Mouse (Mus musculus): ENCODE results near the gene Tbc1d19. TPM values are rescaled to one million over a fixed set of nuclear protein-coding genes. Genes with fewer than 3 reads are reported as not detected.

Gene Tbc1d19
- polyA plus RNA-seq, 1 experiment from 2014 or later, result 32.2 TPM

GRCm38 (mm10) chr5:53947549-53948183 lies 138.3 kb downstream of the Tbc1d19 start:
- Histone ChIP-seq H3K27me3 (replicated peaks; ENCODE audit: control insufficient read depth, insufficient read depth, low read length) (no peaks in the 10 kb centered on the region), H3K9me3 (ENCODE audit: control insufficient read depth, low read length) (no peaks in the 10 kb centered on the region), H3K4me1 (replicated peaks; ENCODE audit: control insufficient read depth, insufficient read depth, low read length) (peaks cover 20% of the 10 kb centered on the region), H3K4me3 (ENCODE audit: low read depth, low read length) (no peak overlapping the region), H3K27ac (ENCODE audit: low read depth) (no peak overlapping the region), H3K36me3 (ENCODE audit: control insufficient read depth, insufficient read depth, low read length) (no peaks in the 10 kb centered on the region), H3K4me2 (ENCODE audit: low read length) (no peak overlapping the region), H3K9ac (ENCODE audit: low read length) (no peak overlapping the region)
- WGBS, result 43% methylated on average over 9 of the region's 9 CpGs
- ATAC-seq (replicated peaks; ENCODE audit: low FRiP score, low TSS enrichment, low read depth), result 0 out of 2 replicates have a peak, but pooled peaks have one; percentile 32
- no peak for DNase-seq (ENCODE audit: low spot score)

GRCm38 (mm10) chr5:53948606-53949266 lies 139.3 kb downstream of the Tbc1d19 start:
- ATAC-seq (replicated peaks; ENCODE audit: low FRiP score, low TSS enrichment, low read depth), result no peak
- H3K9me3 ChIP-seq (ENCODE audit: control insufficient read depth, low read length), result no peaks in the 10 kb centered on the region
- whole genome bisulfite sequencing, result 81% methylated on average over 8 of the region's 8 CpGs
- H3K27me3 ChIP-seq (replicated peaks; ENCODE audit: control insufficient read depth, insufficient read depth, low read length), result no peaks in the 10 kb centered on the region
- no peak for DNase-seq (ENCODE audit: low spot score)
- no peak overlapping the region for H3K9ac ChIP-seq (ENCODE audit: low read length)
- H3K27ac ChIP-seq (ENCODE audit: low read depth), result no peak overlapping the region
- no peak overlapping the region for H3K4me3 ChIP-seq (ENCODE audit: low read depth, low read length)
- no peak overlapping the region for H3K4me2 ChIP-seq (ENCODE audit: low read length)
- H3K4me1 ChIP-seq (replicated peaks; ENCODE audit: control insufficient read depth, insufficient read depth, low read length), result peaks cover 20% of the 10 kb centered on the region
- no peaks in the 10 kb centered on the region for H3K36me3 ChIP-seq (ENCODE audit: control insufficient read depth, insufficient read depth, low read length)

GRCm38 (mm10) chr5:53950189-53950588 lies 140.8 kb downstream of the Tbc1d19 start:
- H3K9ac ChIP-seq (ENCODE audit: low read length), result no peak overlapping the region
- 32% methylated on average over 7 of the region's 7 CpGs for WGBS
- DNase-seq (ENCODE audit: low spot score) (no peak), ATAC-seq (replicated peaks; ENCODE audit: low FRiP score, low TSS enrichment, low read depth) (no peak)
- H3K36me3 ChIP-seq (ENCODE audit: control insufficient read depth, insufficient read depth, low read length), result no peaks in the 10 kb centered on the region
- H3K4me3 ChIP-seq (ENCODE audit: low read depth, low read length), result no peak overlapping the region
- H3K27me3 ChIP-seq (replicated peaks; ENCODE audit: control insufficient read depth, insufficient read depth, low read length), result no peaks in the 10 kb centered on the region
- peaks cover 20% of the 10 kb centered on the region for H3K4me1 ChIP-seq (replicated peaks; ENCODE audit: control insufficient read depth, insufficient read depth, low read length)
- H3K9me3 ChIP-seq (ENCODE audit: control insufficient read depth, low read length), result no peaks in the 10 kb centered on the region
- H3K27ac ChIP-seq (ENCODE audit: low read depth), result no peak overlapping the region
- no peak overlapping the region for H3K4me2 ChIP-seq (ENCODE audit: low read length)

- H3K27ac ChIP-seq (ENCODE audit: low read depth), result no peak overlapping the region
- H3K9ac ChIP-seq (ENCODE audit: low read length), result no peak overlapping the region
- no peak for DNase-seq (ENCODE audit: low spot score)
- no peaks in the 10 kb centered on the region for H3K36me3 ChIP-seq (ENCODE audit: control insufficient read depth, insufficient read depth, low read length)
- no peak overlapping the region for H3K4me3 ChIP-seq (ENCODE audit: low read depth, low read length)
- H3K4me2 ChIP-seq (ENCODE audit: low read length), result no peak overlapping the region
- H3K9me3 ChIP-seq (ENCODE audit: control insufficient read depth, low read length), result no peaks in the 10 kb centered on the region
- no peak for ATAC-seq (replicated peaks; ENCODE audit: low FRiP score, low TSS enrichment, low read depth)
- no peaks in the 10 kb centered on the region for H3K27me3 ChIP-seq (replicated peaks; ENCODE audit: control insufficient read depth, insufficient read depth, low read length)
- H3K4me1 ChIP-seq (replicated peaks; ENCODE audit: control insufficient read depth, insufficient read depth, low read length), result peaks cover 9% of the 10 kb centered on the region; the same call in 1 of the 2 replicates
These were observed 143.8 kb downstream of the Tbc1d19 start for GRCm38 (mm10) chr5:53953216-53953615.

Other genes with a start within 250 kb of the Tbc1d19 start
- gene Cckar, start 101.9 kb upstream of the Tbc1d19 start, polyA plus RNA-seq (2014; fragmentation: Nextera tagmentation; extraction: Ambion mirVana), result 13.2 and 27.2 TPM in 2 replicates
- gene Stim2, start 188.9 kb downstream of the Tbc1d19 start, polyA plus RNA-seq (2014; fragmentation: Nextera tagmentation; extraction: Ambion mirVana), result 18.2 and 19.9 TPM in 2 replicates

All from intestine, embryonic 14.5 days (tissue).